Mouse (Mus musculus) G1E (cell line): Measurements from ENCODE around the gene Hpca.

ENCODE experiments used
- CTCF ChIP-seq: IDR thresholded peaks from 2 replicates; pipeline ENCODE4 v1.5.1; 2012; ENCODE audit warnings: low read depth, low read length, inconsistent platforms, mixed read lengths
- GATA1 ChIP-seq: IDR thresholded peaks from 2 replicates; pipeline ENCODE4 v1.6.1; 2012; ENCODE audit warnings: borderline replicate concordance, low read length, inconsistent platforms, mixed read lengths
- GATA2 ChIP-seq: IDR thresholded peaks from 2 replicates; pipeline ENCODE4 v1.6.1; 2012; ENCODE audit warnings: low read depth, low read length, inconsistent platforms, borderline replicate concordance
- POLR2AphosphoS5 ChIP-seq: IDR thresholded peaks from 2 replicates; pipeline ENCODE4 v1.6.1; 2012; ENCODE audit warnings: low read depth, low read length, inconsistent platforms; ENCODE audit not compliant: insufficient replicate concordance
- TAL1 ChIP-seq: conservative IDR thresholded peaks from 2 replicates; pipeline ENCODE4 v1.6.1; 2012; ENCODE audit warnings: low read depth, low read length, inconsistent platforms, mixed read lengths

- TF ChIP-seq CTCF = no peak
- TF ChIP-seq GATA1 = no peak
- no peak for TF ChIP-seq POLR2AphosphoS5
- no peak for TF ChIP-seq TAL1
- no peak for TF ChIP-seq GATA2
Observed at GRCm38 (mm10) chr4:129142439-129143045, 20.7 kb upstream of the Hpca start.
